Comparison of ENCODE assay signal across 14 mouse cellular contexts in the genomic region with DNA sequence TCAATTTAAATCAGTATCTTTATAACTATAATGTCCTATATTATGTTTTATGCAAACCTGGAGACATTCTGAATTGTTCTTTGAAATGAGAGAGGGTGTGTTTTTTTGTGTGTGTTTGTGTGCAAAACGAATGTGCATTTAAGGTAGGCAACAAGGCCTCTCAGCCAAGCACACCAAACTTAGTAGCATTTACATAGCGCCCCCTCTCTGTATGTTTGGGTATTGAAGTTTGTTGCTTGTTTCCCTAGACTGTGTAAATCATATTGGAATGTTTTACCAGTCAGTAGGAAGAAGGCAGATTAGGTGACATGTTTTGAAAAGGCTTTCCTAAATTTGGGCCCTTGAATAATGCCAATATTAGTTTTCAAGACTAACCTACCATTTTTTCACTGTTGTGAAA.
DNase-seq lines count a peak whose midpoint lies in the region; ATAC-seq and TF ChIP-seq lines count a peak whose summit lies in the region.
"Had no signal": no experiment of that assay in that cellular context is flagged by ENCODE, and none has a peak within 500 bp of the region (broad histone marks: within the 10 kb centered on the region; RNA-seq: fewer than 3 reads in every experiment).

No protein-coding gene starts in this region.

- no peak for DNase-seq in hindbrain, postnatal 0 days (ENCODE audit: low spot score)
- DNase-seq in hindbrain, embryonic 14.5 days (ENCODE audit: low spot score) = no peak
- peak; percentile 10 for DNase-seq in lung, postnatal 10 days
- no peak for DNase-seq in lung, postnatal 14 days
- DNase-seq in adipocyte (ENCODE audit: low spot score) = peak; percentile 29
- DNase-seq in frontal cortex, postnatal 36 days (ENCODE audit: low spot score in 2 of 2) = no peak
- no peak for DNase-seq in c-Kit-positive CD71-positive TER-119-positive erythroid progenitor cells, embryonic 14.5 days (ENCODE audit: low spot score)
- DNase-seq: layer of hippocampus, adult 9-11 months; right cerebral cortex, postnatal 14 days; thymus, postnatal 14 days had no signal

- no peak overlapping the region for H3K9ac ChIP-seq in hindbrain, postnatal 0 days (replicated peaks; ENCODE audit: low read length)
- no peak overlapping the region for H3K9ac ChIP-seq in hindbrain, embryonic 14.5 days
- H3K9ac ChIP-seq: embryonic facial prominence, embryonic 12.5 days; neural tube, embryonic 15.5 days had no signal

- no peaks in the 10 kb centered on the region for H3K9me3 ChIP-seq in hindbrain, postnatal 0 days (ENCODE audit: low read length)
- H3K9me3 ChIP-seq in hindbrain, embryonic 14.5 days (ENCODE audit: control insufficient read depth, low read length) = no peaks in the 10 kb centered on the region
- H3K9me3 ChIP-seq: embryonic facial prominence, embryonic 12.5 days; neural tube, embryonic 15.5 days had no signal

- no peaks in the 10 kb centered on the region for H3K4me1 ChIP-seq in hindbrain, postnatal 0 days (ENCODE audit: insufficient read depth, low read length)
- H3K4me1 ChIP-seq in hindbrain, embryonic 14.5 days (replicated peaks; ENCODE audit: control insufficient read depth, insufficient read depth, low read length) = no peaks in the 10 kb centered on the region
- H3K4me1 ChIP-seq: embryonic facial prominence, embryonic 12.5 days; neural tube, embryonic 15.5 days had no signal

- no peaks in the 10 kb centered on the region for H3K27me3 ChIP-seq in hindbrain, postnatal 0 days (ENCODE audit: insufficient read depth, low read length)
- no peaks in the 10 kb centered on the region for H3K27me3 ChIP-seq in hindbrain, embryonic 14.5 days (ENCODE audit: control insufficient read depth, insufficient read depth, low read length)
- H3K27me3 ChIP-seq: embryonic facial prominence, embryonic 12.5 days; neural tube, embryonic 15.5 days had no signal

- WGBS in hindbrain, postnatal 0 days = 46% methylated on average over 2 of the region's 2 CpGs
- 48% methylated on average over 2 of the region's 2 CpGs for WGBS in hindbrain, embryonic 14.5 days

- no peak overlapping the region for H3K4me3 ChIP-seq in hindbrain, postnatal 0 days (ENCODE audit: low read length)
- no peak overlapping the region for H3K4me3 ChIP-seq in hindbrain, embryonic 14.5 days (replicated peaks; ENCODE audit: low read length)
- H3K4me3 ChIP-seq: embryonic facial prominence, embryonic 12.5 days; neural tube, embryonic 15.5 days had no signal

- no peak for ATAC-seq in hindbrain, postnatal 0 days
- ATAC-seq in hindbrain, embryonic 14.5 days (ENCODE audit: low FRiP score) = no peak
- ATAC-seq: midbrain, embryonic 16.5 days had no signal

- H3K27ac ChIP-seq in hindbrain, postnatal 0 days = no peak overlapping the region
- H3K27ac ChIP-seq in hindbrain, embryonic 14.5 days = no peak overlapping the region
- H3K27ac ChIP-seq: embryonic facial prominence, embryonic 12.5 days; macrophage; neural tube, embryonic 15.5 days had no signal

- H3K4me2 ChIP-seq in hindbrain, postnatal 0 days (ENCODE audit: low read depth, low read length) = no peak overlapping the region
- no peak overlapping the region for H3K4me2 ChIP-seq in hindbrain, embryonic 14.5 days (replicated peaks)
- H3K4me2 ChIP-seq: embryonic facial prominence, embryonic 12.5 days; neural tube, embryonic 15.5 days had no signal

- no peaks in the 10 kb centered on the region for H3K36me3 ChIP-seq in hindbrain, postnatal 0 days (ENCODE audit: insufficient read depth, low read length)
- no peaks in the 10 kb centered on the region for H3K36me3 ChIP-seq in hindbrain, embryonic 14.5 days (replicated peaks; ENCODE audit: control insufficient read depth, insufficient read depth)
- H3K36me3 ChIP-seq: embryonic facial prominence, embryonic 12.5 days; neural tube, embryonic 15.5 days had no signal

- TF ChIP-seq CTCF in hindbrain, postnatal 0 days (IDR thresholded peaks at IDR 0.05; ENCODE audit: low read depth) = peak; percentile 48

Comparison
In these comparisons a context has a peak if more than half of its experiments do, and no peak if none do; other contexts are left out.
1. DNase-seq: peak in lung, postnatal 10 days (single experiment) and adipocyte (single experiment); none in hindbrain, postnatal 0 days (single experiment), hindbrain, embryonic 14.5 days (single experiment), lung, postnatal 14 days (single experiment), frontal cortex, postnatal 36 days (0 of 2) and c-Kit-positive CD71-positive TER-119-positive erythroid progenitor cells, embryonic 14.5 days (single experiment).